Mouse (Mus musculus): Measurements from ENCODE around the gene Cdc42bpg.

- no peak for TF ChIP-seq EP300 (IDR thresholded peaks at IDR 0.05; ENCODE audit: insufficient read depth, low read depth, low read length)
- no peak for TF ChIP-seq CTCF (IDR thresholded peaks at IDR 0.05; ENCODE audit: low read depth, low read length)
- no peak for TF ChIP-seq POLR2A (IDR thresholded peaks at IDR 0.05; ENCODE audit: insufficient read depth, low read length)
Observed at GRCm38 (mm10) chr19:6264945-6265344, 41.3 kb upstream of the Cdc42bpg start.

All from ES-Bruce4 (cell line).